Mouse (Mus musculus) frontal cortex, adult (tissue): Measurements from ENCODE around the gene Smc5.
A peak's percentile ranks its signal among the peaks of the same experiment; 100 is the strongest.

Experiments used
- ATAC-seq: cut with Nextera tagmentation; 2 replicates; pipeline ENCODE4 v1.9.2; 2017; ENCODE audit warnings: mild to moderate bottlenecking, moderate library complexity, mixed read lengths; ENCODE audit not compliant: low TSS enrichment

Gene Smc5

DNA sequence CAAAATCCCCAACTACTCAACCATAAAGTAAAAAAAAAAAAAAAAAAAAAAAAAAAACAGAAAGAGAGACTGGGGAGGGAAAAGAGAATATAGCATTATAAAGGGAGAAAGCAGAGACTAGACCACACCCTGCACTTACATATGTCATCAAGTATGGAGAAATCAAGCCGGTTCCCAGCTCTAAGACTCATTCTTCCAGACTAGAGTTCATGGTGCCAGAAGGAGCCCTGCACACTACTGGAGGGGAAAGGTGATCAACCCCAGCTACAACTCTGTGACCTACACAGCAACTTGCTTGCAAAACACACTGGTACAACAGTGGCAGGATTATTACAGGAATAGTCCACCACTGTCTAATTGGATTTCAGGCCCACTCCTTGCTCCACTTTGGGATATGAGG is 84.0 kb downstream of the Smc5 start:
- no peak for ATAC-seq

DNA sequence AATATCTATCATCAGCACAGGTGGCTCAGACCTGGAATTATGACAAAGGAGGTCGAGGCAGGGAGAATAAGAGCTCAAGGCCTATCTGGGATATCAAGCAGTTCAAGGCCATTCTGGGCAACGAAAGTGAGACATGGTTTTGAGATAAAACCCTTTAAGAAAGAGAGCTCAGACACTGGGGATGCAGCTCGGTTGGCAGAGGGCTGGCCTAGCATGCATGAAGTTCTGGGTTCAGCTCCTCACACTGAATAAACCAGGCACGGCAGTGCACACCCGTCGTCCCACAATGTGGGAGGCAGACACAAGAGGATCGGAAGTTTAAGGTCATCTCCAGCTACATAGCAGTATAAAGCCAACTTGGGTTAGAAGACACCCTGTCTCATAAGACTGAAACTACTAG is 84.7 kb downstream of the Smc5 start:
- no peak for ATAC-seq

GRCm38 (mm10) chr19:23187732-23188131 is 86.0 kb downstream of the Smc5 start:
- ATAC-seq = peak; percentile 94

GRCm38 (mm10) chr19:23184068-23184467 is 89.6 kb downstream of the Smc5 start:
- no peak for ATAC-seq

DNA sequence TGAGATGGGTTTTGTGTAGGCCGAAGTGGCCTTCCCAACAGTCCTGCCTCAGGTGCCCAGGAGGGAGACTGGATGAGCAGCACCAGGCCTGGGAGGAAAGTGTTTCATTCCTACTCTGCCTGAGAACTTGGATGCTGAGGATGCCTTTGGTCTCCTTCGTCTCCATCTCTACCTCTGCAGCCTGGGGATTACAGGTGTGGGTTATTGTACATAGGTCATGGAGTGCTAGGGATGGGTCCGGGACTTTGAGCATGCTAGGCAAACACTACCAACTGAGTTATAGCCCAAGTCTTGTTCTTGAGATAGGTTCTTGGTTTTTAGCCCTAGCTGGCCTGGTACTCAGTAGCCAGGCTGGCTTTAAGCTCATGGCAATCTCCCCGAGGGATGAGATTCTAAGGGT is 90.2 kb downstream of the Smc5 start:
- ATAC-seq = no peak

- ATAC-seq = peak; percentile 85
Observed at GRCm38 (mm10) chr19:23178533-23178932, 95.2 kb downstream of the Smc5 start.

DNA sequence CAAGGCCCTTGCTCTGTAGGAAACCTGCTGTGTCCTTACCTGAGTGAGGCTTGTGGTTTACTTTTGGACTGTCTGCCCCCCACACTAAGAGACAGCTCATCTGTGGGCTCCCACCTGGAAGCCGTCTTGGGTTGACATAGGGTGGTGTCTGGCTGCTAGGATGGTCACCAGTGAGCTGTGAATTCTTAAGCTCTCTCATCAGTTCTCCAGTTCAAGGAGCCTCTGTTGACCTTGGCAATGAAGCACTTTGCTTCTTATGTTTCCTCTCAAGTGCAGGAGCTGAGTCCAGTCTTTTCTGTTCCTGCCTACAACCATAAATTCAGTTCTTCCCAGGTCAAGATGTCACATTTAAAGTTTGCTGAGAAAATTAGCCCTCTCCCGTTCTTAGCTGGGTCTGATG is 98.2 kb downstream of the Smc5 start:
- no peak for ATAC-seq

GRCm38 (mm10) chr19:23175090-23175489 is 98.6 kb downstream of the Smc5 start:
- ATAC-seq = no peak

DNA sequence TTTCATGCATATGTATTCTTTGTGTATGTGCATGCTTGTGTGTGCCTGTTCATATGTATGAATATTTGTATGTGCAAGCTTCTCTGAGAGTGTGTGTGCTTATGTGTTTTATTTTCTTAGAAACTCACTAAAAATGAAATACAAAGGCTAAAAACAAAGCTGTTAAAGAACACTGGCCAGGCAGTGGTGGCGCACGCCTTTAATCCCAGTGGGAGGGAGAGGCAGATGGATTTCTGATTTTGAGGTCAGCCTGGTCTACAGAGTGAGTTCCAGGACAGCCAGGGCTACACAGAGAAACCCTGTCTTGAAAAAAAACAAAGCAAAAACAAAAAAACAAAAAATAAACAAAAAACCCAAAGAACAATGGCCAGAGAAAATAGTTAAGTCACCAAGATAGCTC is 102.6 kb downstream of the Smc5 start:
- no peak for ATAC-seq

DNA sequence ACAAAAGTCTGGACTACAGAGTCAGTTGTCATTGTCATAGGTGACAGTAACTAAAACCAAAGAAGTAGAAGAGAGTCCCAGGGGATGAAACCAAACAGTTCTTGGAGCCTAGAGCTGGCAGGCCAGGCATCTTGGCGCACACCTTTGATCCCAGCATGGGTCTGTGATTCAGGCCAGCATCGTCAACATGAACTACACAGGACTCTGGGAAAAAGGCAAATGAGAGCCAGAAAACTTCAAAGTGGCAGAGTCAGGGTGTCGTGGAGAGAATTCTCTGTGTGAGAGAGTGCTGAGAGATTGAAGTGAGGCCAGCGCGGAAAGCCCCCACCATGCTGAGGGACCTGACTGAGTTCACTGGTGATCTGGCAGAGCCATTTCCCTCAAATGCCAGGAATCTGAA is 103.2 kb downstream of the Smc5 start:
- ATAC-seq = no peak

DNA sequence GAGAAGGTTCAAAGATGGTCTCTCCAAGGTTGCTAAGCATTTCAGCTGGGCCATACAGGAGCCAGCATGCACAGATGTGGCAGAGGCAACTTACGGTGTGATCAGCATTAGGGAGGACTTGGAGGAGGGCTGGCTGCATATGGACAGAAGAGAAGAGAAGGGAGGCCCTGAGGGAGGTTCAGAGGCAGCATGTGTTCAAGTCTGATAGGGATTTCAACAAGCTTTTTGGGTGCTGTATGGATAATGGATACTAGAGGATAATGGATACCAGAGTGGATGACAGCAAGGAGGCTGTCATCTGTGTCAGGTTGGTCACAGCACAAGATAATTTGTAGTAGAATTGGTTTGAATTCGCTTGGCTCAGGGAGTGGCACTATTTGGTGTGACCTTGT is 104.0 kb downstream of the Smc5 start:
- 0 out of 2 replicates have a peak, but pooled peaks have one; percentile 5 for ATAC-seq

DNA sequence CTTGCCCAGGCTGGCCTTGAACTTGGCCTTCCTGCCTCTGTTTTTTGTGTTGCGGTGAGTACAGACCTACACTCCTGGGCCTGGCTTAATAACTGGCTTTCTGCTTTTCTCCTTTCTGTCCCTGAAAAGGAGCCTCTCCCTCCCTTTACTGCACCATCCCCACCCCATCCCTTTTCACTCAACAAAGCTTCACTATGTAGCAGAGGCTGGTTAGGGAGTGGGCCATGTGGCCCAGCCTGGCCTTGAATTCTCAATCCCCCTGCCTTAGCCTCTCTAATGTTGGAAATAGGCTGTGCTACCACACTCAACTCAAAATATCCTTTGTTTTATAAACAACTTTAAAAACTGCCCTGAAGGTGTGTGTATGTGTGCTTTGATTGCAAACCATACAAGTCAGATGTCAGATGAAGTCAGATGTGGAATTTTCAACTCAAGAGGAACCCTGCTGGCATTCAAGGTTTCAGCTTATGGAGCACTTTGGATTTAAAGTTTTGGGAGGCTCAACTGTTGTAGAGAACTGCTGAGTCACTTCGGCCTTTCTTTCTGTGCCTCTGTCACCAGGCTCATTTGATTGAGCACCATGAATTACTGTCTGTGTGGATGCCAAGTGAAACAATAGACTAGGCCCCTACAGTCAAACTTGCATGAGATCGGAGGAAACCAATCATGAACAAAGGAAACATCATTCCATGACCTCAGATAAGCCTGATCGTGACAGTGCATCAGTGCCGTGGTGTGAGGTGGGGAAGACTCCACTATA is 104.6 kb downstream of the Smc5 start:
- 0 out of 2 replicates have a peak, but pooled peaks have one; percentile 11 for ATAC-seq

DNA sequence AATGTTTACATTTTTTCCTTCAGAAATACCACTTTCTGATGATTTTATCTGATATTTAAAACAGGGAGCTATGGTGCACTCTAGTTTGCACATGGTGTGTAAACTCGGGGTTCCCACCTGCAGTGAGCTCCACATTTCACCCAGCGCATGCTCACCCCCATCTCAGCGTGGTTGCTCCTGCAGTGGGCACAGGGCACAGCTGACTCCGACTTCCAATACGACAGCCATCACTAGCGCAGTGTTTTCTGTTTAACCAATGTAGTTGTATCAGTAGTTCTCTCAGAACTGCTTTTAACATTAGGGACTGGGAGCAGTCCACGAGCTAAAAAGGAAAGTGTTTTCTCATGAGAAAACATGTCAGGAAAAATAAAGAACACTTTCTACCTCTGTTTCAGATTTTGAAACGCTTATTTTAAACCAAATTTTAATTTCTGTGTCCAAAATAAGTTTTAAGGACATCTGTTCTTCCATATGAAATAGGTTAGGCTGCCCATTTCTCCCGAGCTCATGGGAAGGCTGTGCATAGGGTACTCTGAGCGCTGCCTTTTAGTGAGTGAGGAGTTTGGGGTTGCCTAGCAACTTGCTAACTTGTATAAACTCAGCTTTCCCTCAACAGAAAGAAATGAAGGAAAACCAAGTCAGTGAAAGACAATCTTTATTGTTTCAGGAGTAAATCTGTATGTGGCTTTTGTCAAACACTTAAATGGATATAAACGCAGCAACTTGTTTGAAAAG is 107.0 kb downstream of the Smc5 start:
- peak; percentile 35 for ATAC-seq

GRCm38 (mm10) chr19:23164651-23165240 is 109.0 kb downstream of the Smc5 start:
- ATAC-seq = no peak

GRCm38 (mm10) chr19:23163361-23163760 is 110.3 kb downstream of the Smc5 start:
- no peak for ATAC-seq

DNA sequence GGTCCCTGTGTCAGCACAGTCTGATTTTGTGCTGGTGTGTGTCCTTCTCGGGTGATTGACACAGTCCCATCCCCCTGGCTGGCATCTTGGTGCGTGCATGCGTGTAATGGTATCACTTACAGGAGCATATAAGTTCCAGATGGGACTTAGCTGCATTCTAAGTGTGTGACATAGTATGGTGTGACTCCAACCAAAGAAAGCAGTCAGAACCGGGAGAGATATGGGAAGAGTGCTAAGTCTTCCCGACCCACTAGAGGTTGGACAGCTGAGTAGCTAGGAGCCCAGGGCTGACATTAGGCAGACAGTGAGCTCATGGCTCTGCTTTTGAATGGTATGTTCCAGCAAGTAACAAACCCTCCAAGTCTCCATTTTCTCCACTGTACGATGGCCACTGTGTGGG is 110.8 kb downstream of the Smc5 start:
- peak; percentile 31 for ATAC-seq

DNA sequence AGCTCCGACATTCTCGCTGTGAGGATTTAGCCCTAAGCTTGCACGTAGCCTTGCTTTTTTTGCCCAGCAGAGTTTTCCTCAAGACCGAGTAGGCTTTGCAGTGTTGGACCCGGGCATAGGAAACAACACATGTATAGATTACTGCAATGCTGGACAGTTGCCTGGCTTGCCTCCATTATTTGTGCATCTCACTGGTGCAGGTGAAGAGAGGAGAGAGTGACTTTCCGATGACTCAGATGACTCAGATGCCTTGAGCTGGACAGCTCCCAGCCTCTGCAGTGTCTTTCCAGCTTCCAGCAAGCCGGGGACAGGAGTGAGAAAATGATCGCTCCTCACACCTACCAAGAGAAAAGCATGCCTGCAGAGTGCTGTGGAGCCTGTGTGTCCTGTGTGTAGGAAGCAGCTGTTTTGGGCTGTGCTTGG is 111.3 kb downstream of the Smc5 start:
- ATAC-seq = peak; percentile 75

- ATAC-seq = 0 out of 2 replicates have a peak, but pooled peaks have one; percentile 7
Observed at GRCm38 (mm10) chr19:23159780-23160395, 113.8 kb downstream of the Smc5 start.
